Mouse (Mus musculus): ENCODE measurements around the gene Shd. TPM values are rescaled to one million over a fixed set of nuclear protein-coding genes. Genes with fewer than 3 reads are reported as not detected.

Gene Shd
- polyA plus RNA-seq, 1 experiment from 2014 or later = 109 TPM

- Histone ChIP-seq H3K36me3 (ENCODE audit: control insufficient read depth, insufficient read depth, low read length) (peaks cover 33% of the 10 kb centered on the region), H3K9ac (ENCODE audit: low read length) (peak overlapping the region; percentile 87), H3K4me2 (ENCODE audit: low read length) (peak overlapping the region; percentile 100), H3K27ac (ENCODE audit: low read depth, low read length) (peak overlapping the region; percentile 94), H3K9me3 (replicated peaks; ENCODE audit: control insufficient read depth, low read length) (no peaks in the 10 kb centered on the region), H3K27me3 (replicated peaks; ENCODE audit: control insufficient read depth, insufficient read depth, low read length) (0 out of 2 replicates have a peak, but pooled peaks cover 4% of the 10 kb centered on the region), H3K4me3 (ENCODE audit: low read depth, low read length) (peak overlapping the region; percentile 82), H3K4me1 (ENCODE audit: control insufficient read depth, insufficient read depth, low read length) (peaks cover 15% of the 10 kb centered on the region)
- DNase-seq (ENCODE audit: low spot score) (peak; percentile 95), ATAC-seq (peak; percentile 92)
- under 1% methylated on average over 61 of the region's 62 CpGs for WGBS
These were observed 39.1 kb downstream of the Shd start for GRCm38 (mm10) chr17:56009088-56009961.

- Histone ChIP-seq H3K4me2 (ENCODE audit: low read length) (peak overlapping the region; percentile 100), H3K4me1 (ENCODE audit: control insufficient read depth, insufficient read depth, low read length) (peaks cover 15% of the 10 kb centered on the region), H3K36me3 (ENCODE audit: control insufficient read depth, insufficient read depth, low read length) (peaks cover 37% of the 10 kb centered on the region), H3K9me3 (replicated peaks; ENCODE audit: control insufficient read depth, low read length) (no peaks in the 10 kb centered on the region), H3K9ac (ENCODE audit: low read length) (peak overlapping the region; percentile 87), H3K27ac (ENCODE audit: low read depth, low read length) (peak overlapping the region; percentile 94; the same call in 1 of the 2 replicates), H3K4me3 (ENCODE audit: low read depth, low read length) (peak overlapping the region; percentile 82), H3K27me3 (replicated peaks; ENCODE audit: control insufficient read depth, insufficient read depth, low read length) (0 out of 2 replicates have a peak, but pooled peaks cover 4% of the 10 kb centered on the region)
- 45% methylated on average over 2 of the region's 2 CpGs for WGBS
- ATAC-seq = no peak
- DNase-seq (ENCODE audit: low spot score) = no peak
These were observed 39.6 kb downstream of the Shd start for GRCm38 (mm10) chr17:56009962-56010240.

- no peak for ATAC-seq
- H3K4me3 ChIP-seq (ENCODE audit: low read depth, low read length) = peak overlapping the region; percentile 82
- no peak for DNase-seq (ENCODE audit: low spot score)
- H3K36me3 ChIP-seq (ENCODE audit: control insufficient read depth, insufficient read depth, low read length) = peaks cover 41% of the 10 kb centered on the region
- H3K27me3 ChIP-seq (replicated peaks; ENCODE audit: control insufficient read depth, insufficient read depth, low read length) = 0 out of 2 replicates have a peak, but pooled peaks cover 4% of the 10 kb centered on the region
- WGBS = 70% methylated on average over 14 of the region's 14 CpGs
- H3K9ac ChIP-seq (ENCODE audit: low read length) = peak overlapping the region; percentile 87
- H3K27ac ChIP-seq (ENCODE audit: low read depth, low read length) = no peak overlapping the region
- H3K4me1 ChIP-seq (ENCODE audit: control insufficient read depth, insufficient read depth, low read length) = peaks cover 15% of the 10 kb centered on the region
- H3K4me2 ChIP-seq (ENCODE audit: low read length) = peak overlapping the region; percentile 100
- H3K9me3 ChIP-seq (replicated peaks; ENCODE audit: control insufficient read depth, low read length) = no peaks in the 10 kb centered on the region
These were observed 40.0 kb downstream of the Shd start for GRCm38 (mm10) chr17:56010255-56010654.

GRCm38 (mm10) chr17:56010681-56011080 lies 40.4 kb downstream of the Shd start:
- WGBS = 7% methylated on average over 9 of the region's 9 CpGs
- no peak overlapping the region for H3K27ac ChIP-seq (ENCODE audit: low read depth, low read length)

GRCm38 (mm10) chr17:56011441-56011840 lies 41.2 kb downstream of the Shd start:
- Histone ChIP-seq H3K9me3 (replicated peaks; ENCODE audit: control insufficient read depth, low read length) (no peaks in the 10 kb centered on the region), H3K27me3 (replicated peaks; ENCODE audit: control insufficient read depth, insufficient read depth, low read length) (no peaks in the 10 kb centered on the region), H3K4me1 (ENCODE audit: control insufficient read depth, insufficient read depth, low read length) (peaks cover 15% of the 10 kb centered on the region), H3K4me3 (ENCODE audit: low read depth, low read length) (no peak overlapping the region), H3K9ac (ENCODE audit: low read length) (no peak overlapping the region; the same call in 1 of the 2 replicates), H3K4me2 (ENCODE audit: low read length) (no peak overlapping the region), H3K27ac (ENCODE audit: low read depth, low read length) (no peak overlapping the region), H3K36me3 (ENCODE audit: control insufficient read depth, insufficient read depth, low read length) (peaks cover 53% of the 10 kb centered on the region)
- 91% methylated on average over 7 of the region's 7 CpGs for WGBS
- ATAC-seq = no peak
- no peak for DNase-seq (ENCODE audit: low spot score)

More at GRCm38 (mm10) chr17:56010681-56011080, 40.4 kb downstream of the Shd start:
- Histone ChIP-seq H3K36me3 (ENCODE audit: control insufficient read depth, insufficient read depth, low read length) (peaks cover 45% of the 10 kb centered on the region), H3K27me3 (replicated peaks; ENCODE audit: control insufficient read depth, insufficient read depth, low read length) (0 out of 2 replicates have a peak, but pooled peaks cover 2% of the 10 kb centered on the region), H3K4me1 (ENCODE audit: control insufficient read depth, insufficient read depth, low read length) (peaks cover 15% of the 10 kb centered on the region), H3K4me3 (ENCODE audit: low read depth, low read length) (peak overlapping the region; percentile 82; the same call in 1 of the 2 replicates), H3K9me3 (replicated peaks; ENCODE audit: control insufficient read depth, low read length) (no peaks in the 10 kb centered on the region), H3K4me2 (ENCODE audit: low read length) (peak overlapping the region; percentile 100), H3K9ac (ENCODE audit: low read length) (peak overlapping the region; percentile 87; the same call in 1 of the 2 replicates)
- no peak for ATAC-seq
- DNase-seq (ENCODE audit: low spot score) = peak; percentile 54

- Histone ChIP-seq H3K4me3 (ENCODE audit: low read depth, low read length) (no peak overlapping the region), H3K27me3 (replicated peaks; ENCODE audit: control insufficient read depth, insufficient read depth, low read length) (no peaks in the 10 kb centered on the region), H3K4me1 (ENCODE audit: control insufficient read depth, insufficient read depth, low read length) (peaks cover 4% of the 10 kb centered on the region), H3K9ac (ENCODE audit: low read length) (no peak overlapping the region), H3K9me3 (replicated peaks; ENCODE audit: control insufficient read depth, low read length) (no peaks in the 10 kb centered on the region), H3K4me2 (ENCODE audit: low read length) (no peak overlapping the region), H3K27ac (ENCODE audit: low read depth, low read length) (no peak overlapping the region), H3K36me3 (ENCODE audit: control insufficient read depth, insufficient read depth, low read length) (peaks cover 89% of the 10 kb centered on the region)
- WGBS = 94% methylated on average over 9 of the region's 9 CpGs
- DNase-seq (ENCODE audit: low spot score) (no peak), ATAC-seq (no peak)
These were observed 45.0 kb downstream of the Shd start for GRCm38 (mm10) chr17:56015293-56015692.

GRCm38 (mm10) chr17:56016382-56016781 lies 46.1 kb downstream of the Shd start:
- no peaks in the 10 kb centered on the region for H3K27me3 ChIP-seq (replicated peaks; ENCODE audit: control insufficient read depth, insufficient read depth, low read length)
- no peak overlapping the region for H3K4me3 ChIP-seq (ENCODE audit: low read depth, low read length)
- no peaks in the 10 kb centered on the region for H3K4me1 ChIP-seq (ENCODE audit: control insufficient read depth, insufficient read depth, low read length)
- H3K9me3 ChIP-seq (replicated peaks; ENCODE audit: control insufficient read depth, low read length) = no peaks in the 10 kb centered on the region
- H3K36me3 ChIP-seq (ENCODE audit: control insufficient read depth, insufficient read depth, low read length) = peaks cover 86% of the 10 kb centered on the region
- 88% methylated on average over 8 of the region's 8 CpGs for WGBS
- DNase-seq (ENCODE audit: low spot score) (no peak), ATAC-seq (no peak)
- H3K27ac ChIP-seq (ENCODE audit: low read depth, low read length) = no peak overlapping the region
- no peak overlapping the region for H3K4me2 ChIP-seq (ENCODE audit: low read length)
- no peak overlapping the region for H3K9ac ChIP-seq (ENCODE audit: low read length)

GRCm38 (mm10) chr17:56016793-56017785 lies 46.8 kb downstream of the Shd start:
- no peak overlapping the region for H3K9ac ChIP-seq (ENCODE audit: low read length)
- H3K27ac ChIP-seq (ENCODE audit: low read depth, low read length) = no peak overlapping the region
- H3K4me1 ChIP-seq (ENCODE audit: control insufficient read depth, insufficient read depth, low read length) = no peaks in the 10 kb centered on the region
- H3K4me2 ChIP-seq (ENCODE audit: low read length) = no peak overlapping the region
- DNase-seq (ENCODE audit: low spot score) = no peak
- no peaks in the 10 kb centered on the region for H3K9me3 ChIP-seq (replicated peaks; ENCODE audit: control insufficient read depth, low read length)
- H3K27me3 ChIP-seq (replicated peaks; ENCODE audit: control insufficient read depth, insufficient read depth, low read length) = no peaks in the 10 kb centered on the region
- ATAC-seq = no peak
- no peak overlapping the region for H3K4me3 ChIP-seq (ENCODE audit: low read depth, low read length)
- H3K36me3 ChIP-seq (ENCODE audit: control insufficient read depth, insufficient read depth, low read length) = peaks cover 79% of the 10 kb centered on the region
- WGBS = 85% methylated on average over 15 of the region's 15 CpGs
